Mouse (Mus musculus): ENCODE measurements around the gene Trim65. TPM values are rescaled to one million over a fixed set of nuclear protein-coding genes. Genes with fewer than 3 reads are reported as not detected.
A peak's percentile ranks its signal among the peaks of the same experiment; 100 is the strongest.

Gene Trim65
- polyA plus RNA-seq, 1 experiment: 5.3 TPM

- no peak overlapping the region for H3K27ac ChIP-seq (ENCODE audit: insufficient read depth, low read length)
- no peaks in the 10 kb centered on the region for H3K4me1 ChIP-seq (ENCODE audit: control insufficient read depth, insufficient read depth, low read length)
- TF ChIP-seq POLR2A (IDR thresholded peaks at IDR 0.05; ENCODE audit: extremely low read depth, insufficient read depth, low read length) (no peak), CTCF (IDR thresholded peaks at IDR 0.05; ENCODE audit: extremely low read depth, insufficient read depth, low read length) (no peak)
- no peak overlapping the region for H3K4me3 ChIP-seq (ENCODE audit: insufficient read depth, low read length)
Measured at GRCm38 (mm10) chr11:116111067-116111466, 19.9 kb downstream of the Trim65 start.

DNA sequence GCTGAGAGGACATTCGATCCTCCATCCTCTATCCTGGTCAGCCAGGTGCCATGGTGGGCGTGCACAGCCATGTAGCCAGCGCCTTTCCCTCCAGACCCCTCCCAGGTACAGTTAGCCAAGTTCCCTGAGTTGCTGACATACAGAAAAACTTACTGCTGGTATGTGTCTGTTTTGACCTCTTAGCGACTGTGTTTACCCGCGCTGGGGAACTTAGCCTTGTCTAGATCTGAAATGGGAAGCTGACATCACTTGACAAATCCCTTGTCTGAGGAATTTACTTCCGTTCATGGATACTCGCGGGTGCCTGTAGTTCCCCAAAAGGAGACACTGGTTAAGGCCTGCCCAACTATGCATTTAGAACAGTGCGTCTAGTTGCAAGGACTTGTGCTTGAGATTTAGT is 20.4 kb downstream of the Trim65 start:
- peak overlapping the region; percentile 44 for H3K4me3 ChIP-seq (ENCODE audit: insufficient read depth, low read length)
- TF ChIP-seq CTCF (IDR thresholded peaks at IDR 0.05; ENCODE audit: extremely low read depth, insufficient read depth, low read length): no peak
- no peak for TF ChIP-seq POLR2A (IDR thresholded peaks at IDR 0.05; ENCODE audit: extremely low read depth, insufficient read depth, low read length)

GRCm38 (mm10) chr11:116110131-116110530 is 20.8 kb downstream of the Trim65 start:
- no peak for TF ChIP-seq POLR2A (IDR thresholded peaks at IDR 0.05; ENCODE audit: extremely low read depth, insufficient read depth, low read length)
- TF ChIP-seq CTCF (IDR thresholded peaks at IDR 0.05; ENCODE audit: extremely low read depth, insufficient read depth, low read length): no peak
- H3K27ac ChIP-seq (ENCODE audit: insufficient read depth, low read length): peak overlapping the region; percentile 92
- peak overlapping the region; percentile 44 for H3K4me3 ChIP-seq (ENCODE audit: insufficient read depth, low read length)
- H3K4me1 ChIP-seq (ENCODE audit: control insufficient read depth, insufficient read depth, low read length): no peaks in the 10 kb centered on the region

More for the DNA sequence above, 20.4 kb downstream of the Trim65 start:
- H3K27ac ChIP-seq (ENCODE audit: insufficient read depth, low read length): peak overlapping the region; percentile 54; the same call in 1 of the 2 replicates
- no peaks in the 10 kb centered on the region for H3K4me1 ChIP-seq (ENCODE audit: control insufficient read depth, insufficient read depth, low read length)

DNA sequence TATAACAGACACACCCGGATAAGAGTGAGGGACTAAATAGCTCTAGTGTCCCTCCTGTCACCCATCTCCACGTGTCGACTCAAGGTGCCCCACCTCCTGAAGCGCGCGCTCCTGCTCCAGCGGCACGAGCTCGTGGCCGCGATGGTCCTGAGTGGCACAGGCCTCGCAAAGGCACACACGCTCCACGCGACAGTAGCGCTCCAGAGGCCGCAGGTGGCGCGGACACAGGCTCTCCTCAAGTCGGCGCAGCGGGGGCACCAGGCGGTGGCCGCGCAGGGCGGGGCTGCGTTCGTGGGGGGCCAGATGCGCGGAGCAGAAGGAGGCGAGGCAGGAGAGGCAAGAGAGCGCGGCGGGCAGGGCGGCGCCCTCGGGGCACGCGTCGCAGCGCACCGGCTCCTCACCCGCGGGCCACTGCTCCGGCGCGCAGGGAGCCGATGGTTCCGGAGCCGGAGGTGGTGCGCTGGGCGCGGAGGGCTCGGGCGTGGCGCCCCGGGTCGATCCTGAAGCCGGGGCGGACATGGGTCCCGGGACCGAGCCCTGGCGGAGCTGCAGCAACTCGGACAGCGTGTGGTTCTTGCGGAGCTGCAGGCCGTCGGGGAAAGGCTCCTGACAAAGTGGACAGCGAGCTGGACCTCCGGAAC is 21.4 kb downstream of the Trim65 start:
- Histone ChIP-seq H3K27ac (ENCODE audit: insufficient read depth, low read length) (peak overlapping the region; percentile 92), H3K4me3 (ENCODE audit: insufficient read depth, low read length) (peak overlapping the region; percentile 44), H3K4me1 (ENCODE audit: control insufficient read depth, insufficient read depth, low read length) (no peaks in the 10 kb centered on the region; the same call in 1 of the 2 replicates)
- TF ChIP-seq POLR2A (IDR thresholded peaks at IDR 0.05; ENCODE audit: extremely low read depth, insufficient read depth, low read length): no peak
- TF ChIP-seq CTCF (IDR thresholded peaks at IDR 0.05; ENCODE audit: extremely low read depth, insufficient read depth, low read length): no peak

DNA sequence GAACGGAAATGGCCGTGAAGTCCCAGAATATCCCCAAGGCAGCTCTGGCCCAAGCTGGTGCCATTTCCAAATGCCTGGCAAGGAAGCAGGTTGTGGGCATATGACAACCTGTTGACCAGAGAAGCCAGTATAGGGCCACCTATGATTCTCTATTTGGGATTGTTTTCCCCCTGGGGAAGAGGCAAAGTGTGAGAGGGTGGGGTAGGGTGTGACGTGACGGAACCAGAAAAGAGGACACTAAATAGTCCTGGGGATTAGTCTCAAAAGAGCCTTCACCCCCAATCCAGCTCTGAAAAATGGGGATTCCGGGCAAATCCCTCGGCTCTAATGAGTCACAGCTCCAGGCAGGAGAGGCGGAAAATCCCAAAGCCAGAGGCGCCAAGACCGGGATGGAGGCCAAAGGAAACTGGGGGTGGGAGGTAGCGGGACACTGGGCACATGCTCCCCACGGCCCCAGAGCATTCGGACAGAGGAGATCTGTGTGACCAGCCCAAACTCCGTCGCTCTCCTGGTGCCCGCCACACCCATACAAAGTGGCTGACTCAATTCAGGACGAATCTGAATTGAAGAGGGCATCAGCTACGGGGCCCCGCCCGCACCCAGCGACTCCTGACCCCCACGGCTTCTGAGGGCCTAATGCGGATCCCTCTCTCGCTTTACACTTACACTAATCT is 22.3 kb downstream of the Trim65 start:
- TF ChIP-seq POLR2A (IDR thresholded peaks at IDR 0.05; ENCODE audit: extremely low read depth, insufficient read depth, low read length) (no peak), CTCF (IDR thresholded peaks at IDR 0.05; ENCODE audit: extremely low read depth, insufficient read depth, low read length) (no peak)
- Histone ChIP-seq H3K4me3 (ENCODE audit: insufficient read depth, low read length) (peak overlapping the region; percentile 44), H3K4me1 (ENCODE audit: control insufficient read depth, insufficient read depth, low read length) (no peaks in the 10 kb centered on the region; the same call in 1 of the 2 replicates), H3K27ac (ENCODE audit: insufficient read depth, low read length) (peak overlapping the region; percentile 35)

- Histone ChIP-seq H3K27ac (ENCODE audit: insufficient read depth, low read length) (no peak overlapping the region), H3K4me1 (ENCODE audit: control insufficient read depth, insufficient read depth, low read length) (no peaks in the 10 kb centered on the region; the same call in 1 of the 2 replicates), H3K4me3 (ENCODE audit: insufficient read depth, low read length) (no peak overlapping the region)
- TF ChIP-seq POLR2A (IDR thresholded peaks at IDR 0.05; ENCODE audit: extremely low read depth, insufficient read depth, low read length): no peak
- no peak for TF ChIP-seq CTCF (IDR thresholded peaks at IDR 0.05; ENCODE audit: extremely low read depth, insufficient read depth, low read length)
Measured at GRCm38 (mm10) chr11:116107777-116108285, 23.1 kb downstream of the Trim65 start.

DNA sequence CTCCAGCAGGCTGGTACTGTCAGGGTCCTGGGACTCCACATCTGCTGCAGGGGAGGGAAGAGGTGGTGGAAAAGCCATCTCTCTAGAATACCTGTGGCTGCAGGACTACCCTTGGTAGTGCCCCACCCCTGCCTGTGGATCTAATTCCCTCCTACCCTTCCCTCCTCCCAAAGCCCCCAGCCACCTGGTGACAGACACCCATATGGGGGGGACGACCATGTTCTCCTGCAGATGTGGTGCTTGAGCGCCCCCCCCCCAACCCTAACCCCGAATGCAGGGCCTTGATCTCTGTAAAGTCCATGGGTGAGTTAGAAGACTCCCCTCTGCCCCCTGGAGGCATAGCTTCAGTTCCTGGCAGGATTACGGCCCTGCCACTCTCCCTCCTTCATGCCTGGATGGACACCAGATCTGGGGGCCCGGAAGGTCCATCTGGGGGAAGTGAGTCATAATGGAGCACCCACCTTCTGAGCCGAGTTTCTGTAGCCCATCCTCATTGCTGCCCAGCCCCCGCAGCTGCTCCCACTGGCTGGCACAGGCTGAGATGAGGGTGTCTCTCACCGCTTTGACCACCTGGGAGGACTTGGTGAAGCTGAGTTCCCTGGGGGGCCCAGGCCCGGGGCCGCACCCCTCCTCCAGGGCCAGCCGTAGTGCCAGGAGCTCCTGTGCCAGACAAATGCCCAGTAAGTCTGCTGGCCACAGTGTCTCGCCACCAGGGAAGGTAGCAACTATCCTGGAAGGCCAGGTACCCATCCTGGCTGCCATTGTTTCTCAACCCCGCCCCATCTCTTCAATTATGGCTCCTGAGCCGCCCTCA is 23.8 kb downstream of the Trim65 start:
- H3K27ac ChIP-seq (ENCODE audit: insufficient read depth, low read length): no peak overlapping the region
- H3K4me1 ChIP-seq (ENCODE audit: control insufficient read depth, insufficient read depth, low read length): no peaks in the 10 kb centered on the region; the same call in 1 of the 2 replicates
- TF ChIP-seq CTCF (IDR thresholded peaks at IDR 0.05; ENCODE audit: extremely low read depth, insufficient read depth, low read length) (no peak), POLR2A (IDR thresholded peaks at IDR 0.05; ENCODE audit: extremely low read depth, insufficient read depth, low read length) (no peak)
- no peak overlapping the region for H3K4me3 ChIP-seq (ENCODE audit: insufficient read depth, low read length)

- H3K4me3 ChIP-seq (ENCODE audit: insufficient read depth, low read length): no peak overlapping the region
- no peak overlapping the region for H3K27ac ChIP-seq (ENCODE audit: insufficient read depth, low read length)
- no peaks in the 10 kb centered on the region; the same call in 1 of the 2 replicates for H3K4me1 ChIP-seq (ENCODE audit: control insufficient read depth, insufficient read depth, low read length)
- no peak for TF ChIP-seq POLR2A (IDR thresholded peaks at IDR 0.05; ENCODE audit: extremely low read depth, insufficient read depth, low read length)
Measured at GRCm38 (mm10) chr11:116106154-116106962, 24.6 kb downstream of the Trim65 start.
